Mouse (Mus musculus) bone marrow macrophage, adult 2 months (primary cell): ENCODE results near the gene Vav3.

Experiments
- CTCF ChIP-seq: IDR thresholded peaks from 2 replicates; pipeline ENCODE4 v1.5.1; 2012; ENCODE audit warnings: low read depth, mild to moderate bottlenecking, low read length, moderate library complexity
- POLR2A ChIP-seq: IDR thresholded peaks from 2 replicates; pipeline ENCODE4 v1.6.1; 2012; ENCODE audit warnings: mild to moderate bottlenecking, low read depth, low read length, borderline replicate concordance

DNA sequence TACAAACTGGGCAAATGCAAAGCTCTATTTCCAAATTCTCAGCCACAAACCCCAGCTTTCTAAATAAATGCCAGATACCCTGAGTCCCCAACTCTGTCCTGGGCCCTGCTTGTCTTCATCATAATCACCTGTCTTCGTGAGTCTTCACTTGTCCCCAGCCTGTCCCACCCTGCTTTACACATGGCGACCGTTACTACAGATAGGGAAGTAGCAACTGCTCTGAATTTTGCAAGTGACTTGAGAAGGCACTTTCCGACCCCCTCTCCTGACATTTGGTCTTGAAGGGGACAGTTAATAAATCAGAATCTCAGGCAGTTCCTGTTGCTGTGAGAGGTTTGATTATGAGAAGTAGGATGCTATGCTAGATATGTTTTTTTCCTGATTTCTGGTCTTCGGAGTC lies 13.4 kb downstream of the Vav3 start:
- TF ChIP-seq CTCF (no peak), POLR2A (no peak)
